Mouse (Mus musculus) hindbrain, embryonic 11.5 days (tissue): ENCODE data around the gene Ahctf1. TPM values are rescaled to one million over a fixed set of nuclear protein-coding genes. Genes with fewer than 3 reads are reported as not detected.

Experiments
- ATAC-seq: fragments of 200-750 bp; cut with Nextera tagmentation; 2 replicates; pipeline ENCODE4 v1.8.0; 2017; ENCODE audit warnings: mild to moderate bottlenecking, moderate TSS enrichment, moderate library complexity; ENCODE audit not compliant: low FRiP score
- DNase-seq: peaks from one replicate; pipeline ENCODE4 v3.0.0-alpha.2; 2015; ENCODE audit warnings: low spot score
- H3K27ac ChIP-seq: fragments of 300-500 bp; sonication (generic); 2 replicates; pipeline ENCODE4 v1.5.1; 2014; ENCODE audit warnings: mild to moderate bottlenecking, low read depth, low read length
- H3K27me3 ChIP-seq: fragments of 300-500 bp; sonication (generic); 2 replicates; pipeline ENCODE4 v1.6.1; 2014; ENCODE audit warnings: mild to moderate bottlenecking, low read length, moderate library complexity, mixed read lengths; ENCODE audit not compliant: control insufficient read depth, insufficient read depth
- H3K36me3 ChIP-seq: fragments of 300-500 bp; sonication (generic); 2 replicates; pipeline ENCODE4 v1.6.1; 2014; ENCODE audit warnings: mild to moderate bottlenecking, low read length, moderate library complexity, mixed read lengths; ENCODE audit not compliant: control insufficient read depth, insufficient read depth
- H3K4me1 ChIP-seq: fragments of 300-500 bp; sonication (generic); replicated peaks from 2 replicates; pipeline ENCODE4 v1.6.1; 2014; ENCODE audit warnings: low read length, mixed read lengths; ENCODE audit not compliant: control insufficient read depth, insufficient read depth
- H3K4me2 ChIP-seq: fragments of 300-500 bp; sonication (generic); replicated peaks from 2 replicates; pipeline ENCODE4 v1.6.1; 2014; ENCODE audit warnings: mild to moderate bottlenecking, low read depth, low read length
- H3K4me3 ChIP-seq: fragments of 300-500 bp; sonication (generic); 2 replicates; pipeline ENCODE4 v1.5.1; 2014; ENCODE audit warnings: low read depth, low read length
- H3K9ac ChIP-seq: fragments of 300-500 bp; sonication (generic); 2 replicates; pipeline ENCODE4 v1.6.1; 2014; ENCODE audit warnings: low read depth, low read length
- H3K9me3 ChIP-seq: fragments of 300-500 bp; sonication (generic); 2 replicates; pipeline ENCODE4 v1.6.1; 2016; ENCODE audit warnings: low read length; ENCODE audit not compliant: control insufficient read depth
- WGBS: fragments of 180-500 bp; shearing (Covaris S2); extraction: QIAGEN DNeasy Blood & Tissue Kit; methylation state at CpG from one replicate; pipeline ENCODE4 v1.1.7; 2014; 5-methylcytosine and 5-hydroxymethylcytosine counted together
- polyA plus RNA-seq: library from polyadenylated mRNA; unstranded; fragments of >200 nt; fragmentation: Nextera tagmentation; extraction: Ambion mirVana; gene quantifications from 2 replicates; pipeline ENCODE4 v1.2.1, GENCODE M21; 2014

Ahctf1 gene
- 31.1 and 40.2 TPM in 2 replicates for polyA plus RNA-seq

GRCm38 (mm10) chr1:179803513-179804139 is at the start of gene Ahctf1:
Ahctf1 (minus strand) TSS chr1:179803680.
- ATAC-seq (peak; percentile 99), DNase-seq (peak; percentile 96)
- H3K4me2 ChIP-seq = peak within 1 kb of the TSS; percentile 69
- no peaks in the 10 kb centered on the region for H3K9me3 ChIP-seq
- H3K4me3 ChIP-seq = peak within 1 kb of the TSS; percentile 69
- under 1% methylated on average over 56 of the region's 56 CpGs for WGBS
- H3K36me3 ChIP-seq = no peaks in the 10 kb centered on the region
- H3K27me3 ChIP-seq = no peaks in the 10 kb centered on the region
- H3K27ac ChIP-seq = peak within 1 kb of the TSS; percentile 97
- H3K4me1 ChIP-seq = 0 out of 2 replicates have a peak, but pooled peaks cover 2% of the 10 kb centered on the region
- H3K9ac ChIP-seq = peak within 1 kb of the TSS; percentile 94

GRCm38 (mm10) chr1:179847759-179848389 is 44.4 kb upstream of the Ahctf1 start:
- DNase-seq = peak; percentile 94
- Histone ChIP-seq H3K36me3 (no peaks in the 10 kb centered on the region), H3K4me2 (peak overlapping the region; percentile 62), H3K4me3 (peak overlapping the region; percentile 33), H3K4me1 (no peaks in the 10 kb centered on the region), H3K9me3 (no peaks in the 10 kb centered on the region), H3K27ac (no peak overlapping the region), H3K27me3 (no peaks in the 10 kb centered on the region), H3K9ac (peak overlapping the region; percentile 61)
- WGBS = 3% methylated on average over 20 of the region's 20 CpGs
- ATAC-seq = peak; percentile 66; the same call in 1 of the 2 replicates

GRCm38 (mm10) chr1:179847173-179847572 is 43.7 kb upstream of the Ahctf1 start:
- Histone ChIP-seq H3K27ac (no peak overlapping the region), H3K9ac (no peak overlapping the region), H3K9me3 (no peaks in the 10 kb centered on the region), H3K36me3 (no peaks in the 10 kb centered on the region), H3K27me3 (no peaks in the 10 kb centered on the region), H3K4me1 (no peaks in the 10 kb centered on the region), H3K4me3 (no peak overlapping the region), H3K4me2 (no peak overlapping the region)
- ATAC-seq = no peak
- no peak for DNase-seq
- 50% methylated on average over 7 of the region's 7 CpGs for WGBS

- 87% methylated on average over 16 of the region's 16 CpGs for WGBS
- ATAC-seq (no peak), DNase-seq (no peak)
- no peaks in the 10 kb centered on the region for H3K4me1 ChIP-seq
- no peak overlapping the region for H3K27ac ChIP-seq
- H3K4me2 ChIP-seq = no peak overlapping the region
- H3K9me3 ChIP-seq = no peaks in the 10 kb centered on the region
- no peak overlapping the region for H3K4me3 ChIP-seq
- no peaks in the 10 kb centered on the region for H3K36me3 ChIP-seq
- H3K27me3 ChIP-seq = no peaks in the 10 kb centered on the region
- no peak overlapping the region for H3K9ac ChIP-seq
These were observed 42.5 kb upstream of the Ahctf1 start for GRCm38 (mm10) chr1:179845832-179846499.

- ATAC-seq (peak; percentile 78), DNase-seq (peak; percentile 72)
- no peak overlapping the region for H3K9ac ChIP-seq
These were observed 41.4 kb upstream of the Ahctf1 start for GRCm38 (mm10) chr1:179844894-179845293.

GRCm38 (mm10) chr1:179843981-179844380 is 40.5 kb upstream of the Ahctf1 start:
- no peaks in the 10 kb centered on the region for H3K36me3 ChIP-seq
- ATAC-seq (no peak), DNase-seq (no peak)
- no peaks in the 10 kb centered on the region for H3K9me3 ChIP-seq
- no peak overlapping the region for H3K4me3 ChIP-seq
- H3K4me2 ChIP-seq = no peak overlapping the region
- H3K9ac ChIP-seq = no peak overlapping the region
- H3K27me3 ChIP-seq = no peaks in the 10 kb centered on the region
- H3K4me1 ChIP-seq = no peaks in the 10 kb centered on the region
- WGBS = 61% methylated on average over 3 of the region's 3 CpGs
- H3K27ac ChIP-seq = no peak overlapping the region

More at GRCm38 (mm10) chr1:179844894-179845293, 41.4 kb upstream of the Ahctf1 start:
- Histone ChIP-seq H3K4me3 (no peak overlapping the region), H3K4me2 (no peak overlapping the region), H3K27ac (no peak overlapping the region), H3K4me1 (no peaks in the 10 kb centered on the region), H3K9me3 (no peaks in the 10 kb centered on the region), H3K36me3 (no peaks in the 10 kb centered on the region), H3K27me3 (no peaks in the 10 kb centered on the region)
- 21% methylated on average over 5 of the region's 5 CpGs for WGBS

GRCm38 (mm10) chr1:179842568-179842967 is 39.1 kb upstream of the Ahctf1 start:
- no peaks in the 10 kb centered on the region for H3K4me1 ChIP-seq
- 90% methylated on average over 7 of the region's 7 CpGs for WGBS
- no peak overlapping the region for H3K4me3 ChIP-seq
- no peaks in the 10 kb centered on the region for H3K9me3 ChIP-seq
- H3K27me3 ChIP-seq = no peaks in the 10 kb centered on the region
- ATAC-seq (no peak), DNase-seq (no peak)
- no peak overlapping the region for H3K27ac ChIP-seq
- no peak overlapping the region for H3K9ac ChIP-seq
- no peaks in the 10 kb centered on the region for H3K36me3 ChIP-seq
- H3K4me2 ChIP-seq = no peak overlapping the region

GRCm38 (mm10) chr1:179836426-179837404 is 33.2 kb upstream of the Ahctf1 start:
- Histone ChIP-seq H3K36me3 (no peaks in the 10 kb centered on the region), H3K4me1 (no peaks in the 10 kb centered on the region), H3K9ac (no peak overlapping the region), H3K4me3 (no peak overlapping the region), H3K27me3 (no peaks in the 10 kb centered on the region), H3K27ac (no peak overlapping the region), H3K9me3 (no peaks in the 10 kb centered on the region), H3K4me2 (no peak overlapping the region)
- 92% methylated on average over 7 of the region's 7 CpGs for WGBS
- DNase-seq (no peak), ATAC-seq (no peak)
